Mouse (Mus musculus): Measurements from ENCODE around the gene T. TPM values are rescaled to one million over a fixed set of nuclear protein-coding genes. Genes with fewer than 3 reads are reported as not detected.

Gene T
- not detected for polyA plus RNA-seq (2014; fragmentation: Illumina TruSeq; extraction: RNeasy Lipid Tissue Mini Kit (QIAGEN cat#74804); ENCODE audit: low read depth, low replicate concordance)

GRCm38 (mm10) chr17:8433978-8434960 is at the start of gene T:
TSS of gene T (plus strand) at chr17:8434423.

Other genes with a start within 250 kb of the T start
- gene Ccr6, start 198.4 kb upstream of the T start, polyA plus RNA-seq (2014; fragmentation: Illumina TruSeq; extraction: RNeasy Lipid Tissue Mini Kit (QIAGEN cat#74804); ENCODE audit: low read depth, low replicate concordance) = 3.0 TPM
- gene Mpc1, start 151.5 kb upstream of the T start, polyA plus RNA-seq (2014; fragmentation: Illumina TruSeq; extraction: RNeasy Lipid Tissue Mini Kit (QIAGEN cat#74804); ENCODE audit: low read depth, low replicate concordance) = 488 TPM
- gene Sft2d1, start 123.3 kb upstream of the T start, polyA plus RNA-seq (2014; fragmentation: Illumina TruSeq; extraction: RNeasy Lipid Tissue Mini Kit (QIAGEN cat#74804); ENCODE audit: low read depth, low replicate concordance) = 92.1 TPM
- not detected for gene Prr18, start 97.0 kb upstream of the T start, polyA plus RNA-seq (2014; fragmentation: Illumina TruSeq; extraction: RNeasy Lipid Tissue Mini Kit (QIAGEN cat#74804); ENCODE audit: low read depth, low replicate concordance)
- not detected for gene T2, start 78.4 kb upstream of the T start, polyA plus RNA-seq (2014; fragmentation: Illumina TruSeq; extraction: RNeasy Lipid Tissue Mini Kit (QIAGEN cat#74804); ENCODE audit: low read depth, low replicate concordance)
- gene Pde10a, start 90.9 kb downstream of the T start, polyA plus RNA-seq (2014; fragmentation: Illumina TruSeq; extraction: RNeasy Lipid Tissue Mini Kit (QIAGEN cat#74804); ENCODE audit: low read depth, low replicate concordance) = 1.2 TPM
- gene Gm17087, start 132.5 kb downstream of the T start, polyA plus RNA-seq (2014; fragmentation: Illumina TruSeq; extraction: RNeasy Lipid Tissue Mini Kit (QIAGEN cat#74804); ENCODE audit: low read depth, low replicate concordance) = not detected

Data from sigmoid colon, adult 10 weeks (tissue).